Mouse (Mus musculus): ENCODE results near the gene Maml3. TPM values are rescaled to one million over a fixed set of nuclear protein-coding genes. Genes with fewer than 3 reads are reported as not detected.
A peak's percentile ranks its signal among the peaks of the same experiment; 100 is the strongest.

Maml3 gene
- polyA plus RNA-seq, 1 experiment from 2014 or later = 6.5 TPM

DNA sequence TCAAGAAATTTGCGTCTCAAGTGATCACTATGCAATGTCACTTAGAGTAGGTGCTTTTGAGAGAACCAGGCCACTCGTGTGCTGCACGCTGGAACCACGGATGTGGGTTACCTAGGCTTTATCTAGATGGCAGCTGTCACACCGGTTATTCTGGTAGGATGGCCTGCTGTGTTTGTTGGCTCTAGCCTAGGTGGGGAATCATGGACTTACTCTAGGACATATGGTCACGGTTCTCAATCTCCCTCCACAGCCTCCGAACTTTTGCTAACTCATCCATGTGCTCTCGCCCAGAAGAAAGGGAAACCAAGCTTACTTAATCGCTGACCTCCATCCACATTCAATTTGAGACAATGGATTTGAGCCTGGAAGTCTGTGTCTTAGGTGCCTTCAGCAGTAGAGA lies 280.4 kb downstream of the Maml3 start:
- no peak for ATAC-seq (replicated peaks; ENCODE audit: low FRiP score, low TSS enrichment, low read depth)
- Histone ChIP-seq H3K4me1 (replicated peaks; ENCODE audit: control insufficient read depth, insufficient read depth, low read length) (0 out of 2 replicates have a peak, but pooled peaks cover 4% of the 10 kb centered on the region), H3K9me3 (ENCODE audit: control insufficient read depth, low read length) (no peaks in the 10 kb centered on the region), H3K4me3 (ENCODE audit: low read depth, low read length) (no peak overlapping the region), H3K27ac (ENCODE audit: low read depth) (no peak overlapping the region), H3K36me3 (ENCODE audit: control insufficient read depth, insufficient read depth, low read length) (no peaks in the 10 kb centered on the region), H3K4me2 (ENCODE audit: low read length) (no peak overlapping the region), H3K27me3 (replicated peaks; ENCODE audit: control insufficient read depth, insufficient read depth, low read length) (no peaks in the 10 kb centered on the region), H3K9ac (ENCODE audit: low read length) (no peak overlapping the region)
- no peak for DNase-seq (ENCODE audit: low spot score)
- 91% methylated on average over 9 of the region's 9 CpGs for WGBS

DNA sequence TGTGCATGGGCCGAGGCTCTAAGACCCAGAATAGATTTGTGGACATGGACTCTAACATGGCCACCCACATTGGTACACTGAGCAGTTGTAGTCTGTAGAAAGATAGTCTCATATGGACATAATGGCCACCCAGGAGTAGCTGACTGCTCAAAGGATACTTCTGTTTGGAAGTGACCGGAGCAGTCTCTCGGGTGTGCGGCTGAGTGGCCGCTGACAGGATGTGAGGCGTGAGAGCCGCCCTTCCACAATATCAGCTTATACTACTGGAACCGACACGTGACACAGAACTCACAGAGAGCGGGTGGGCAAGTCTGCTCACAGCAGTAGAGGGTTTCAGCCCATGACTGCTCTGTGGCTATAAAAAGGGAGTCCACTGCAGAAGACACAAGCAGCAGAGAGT lies 283.3 kb downstream of the Maml3 start:
- DNase-seq (ENCODE audit: low spot score) = no peak
- Histone ChIP-seq H3K4me2 (ENCODE audit: low read length) (no peak overlapping the region), H3K27me3 (replicated peaks; ENCODE audit: control insufficient read depth, insufficient read depth, low read length) (no peaks in the 10 kb centered on the region), H3K9me3 (ENCODE audit: control insufficient read depth, low read length) (no peaks in the 10 kb centered on the region), H3K36me3 (ENCODE audit: control insufficient read depth, insufficient read depth, low read length) (no peaks in the 10 kb centered on the region), H3K4me1 (replicated peaks; ENCODE audit: control insufficient read depth, insufficient read depth, low read length) (0 out of 2 replicates have a peak, but pooled peaks cover 6% of the 10 kb centered on the region), H3K9ac (ENCODE audit: low read length) (no peak overlapping the region), H3K4me3 (ENCODE audit: low read depth, low read length) (no peak overlapping the region), H3K27ac (ENCODE audit: low read depth) (no peak overlapping the region)
- 85% methylated on average over 10 of the region's 10 CpGs for WGBS
- ATAC-seq (replicated peaks; ENCODE audit: low FRiP score, low TSS enrichment, low read depth) = no peak

DNA sequence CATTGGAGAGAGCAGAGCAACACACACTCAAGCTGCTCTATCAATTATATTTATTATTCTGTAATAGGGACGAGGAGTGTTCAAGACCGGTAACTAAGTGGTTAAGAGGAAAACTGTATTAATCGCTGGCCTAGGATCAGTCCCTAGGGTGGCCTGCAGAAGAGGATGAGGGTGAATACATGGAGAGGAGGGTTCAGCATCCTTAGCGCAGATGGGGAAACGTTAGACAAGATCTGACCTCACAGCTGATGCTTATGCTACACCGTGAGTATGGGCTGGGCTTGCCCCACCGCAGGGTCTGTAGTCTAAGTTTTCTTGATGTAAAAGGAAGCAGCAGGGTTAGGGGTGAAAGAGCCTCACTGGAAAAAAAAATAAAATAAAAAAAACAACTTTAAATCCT lies 285.8 kb downstream of the Maml3 start:
- Histone ChIP-seq H3K4me1 (replicated peaks; ENCODE audit: control insufficient read depth, insufficient read depth, low read length) (0 out of 2 replicates have a peak, but pooled peaks cover 5% of the 10 kb centered on the region), H3K4me2 (ENCODE audit: low read length) (no peak overlapping the region), H3K27ac (ENCODE audit: low read depth) (no peak overlapping the region), H3K9me3 (ENCODE audit: control insufficient read depth, low read length) (no peaks in the 10 kb centered on the region), H3K9ac (ENCODE audit: low read length) (no peak overlapping the region), H3K27me3 (replicated peaks; ENCODE audit: control insufficient read depth, insufficient read depth, low read length) (no peaks in the 10 kb centered on the region), H3K4me3 (ENCODE audit: low read depth, low read length) (no peak overlapping the region), H3K36me3 (ENCODE audit: control insufficient read depth, insufficient read depth, low read length) (no peaks in the 10 kb centered on the region)
- DNase-seq (ENCODE audit: low spot score) = no peak
- WGBS = 79% methylated on average over 7 of the region's 7 CpGs
- ATAC-seq (replicated peaks; ENCODE audit: low FRiP score, low TSS enrichment, low read depth) = no peak

DNA sequence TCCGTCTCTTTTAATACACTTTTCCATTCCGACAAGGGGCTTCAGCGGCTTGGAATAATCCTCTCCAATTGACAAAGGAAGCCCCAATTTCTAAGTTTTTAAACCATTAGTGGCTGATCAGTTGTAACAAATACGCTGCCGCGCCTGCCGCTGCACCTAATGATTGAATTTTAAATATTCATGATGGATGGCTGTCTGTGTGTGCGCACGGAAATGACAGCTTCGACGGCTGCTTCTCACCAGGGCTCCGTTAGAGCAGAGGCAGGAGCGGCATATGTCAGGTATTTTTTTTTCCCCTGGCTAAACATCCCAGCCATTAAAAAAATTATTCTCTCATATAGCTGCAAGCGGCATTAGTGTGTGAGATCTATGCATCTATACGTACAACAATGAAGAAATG lies 287.0 kb downstream of the Maml3 start:
- Histone ChIP-seq H3K36me3 (ENCODE audit: control insufficient read depth, insufficient read depth, low read length) (no peaks in the 10 kb centered on the region), H3K4me1 (replicated peaks; ENCODE audit: control insufficient read depth, insufficient read depth, low read length) (0 out of 2 replicates have a peak, but pooled peaks cover 5% of the 10 kb centered on the region), H3K4me2 (ENCODE audit: low read length) (no peak overlapping the region), H3K9ac (ENCODE audit: low read length) (no peak overlapping the region), H3K27me3 (replicated peaks; ENCODE audit: control insufficient read depth, insufficient read depth, low read length) (no peaks in the 10 kb centered on the region), H3K9me3 (ENCODE audit: control insufficient read depth, low read length) (no peaks in the 10 kb centered on the region), H3K27ac (ENCODE audit: low read depth) (no peak overlapping the region), H3K4me3 (ENCODE audit: low read depth, low read length) (no peak overlapping the region)
- ATAC-seq (replicated peaks; ENCODE audit: low FRiP score, low TSS enrichment, low read depth) (no peak), DNase-seq (ENCODE audit: low spot score) (no peak)
- 91% methylated on average over 15 of the region's 15 CpGs for WGBS

DNA sequence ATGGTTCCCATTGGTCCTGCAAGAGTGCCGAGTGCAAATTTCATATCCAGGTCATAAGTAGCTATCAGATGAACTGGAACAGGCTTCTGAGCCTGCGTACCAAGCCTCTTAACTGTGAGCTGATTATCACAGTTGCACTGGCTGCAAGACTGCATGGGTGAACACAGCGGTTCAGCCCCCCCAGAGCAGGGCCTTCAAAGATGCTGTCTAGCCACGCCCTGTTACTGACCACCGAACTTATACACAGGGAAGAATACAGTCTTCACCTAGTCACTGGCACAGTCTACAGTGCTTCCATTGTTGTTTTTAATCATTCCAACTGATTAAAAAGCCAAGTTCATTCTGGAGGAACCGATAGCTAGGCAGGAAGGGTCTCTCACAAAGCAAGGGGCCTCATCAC lies 287.5 kb downstream of the Maml3 start:
- Histone ChIP-seq H3K4me1 (replicated peaks; ENCODE audit: control insufficient read depth, insufficient read depth, low read length) (0 out of 2 replicates have a peak, but pooled peaks cover 5% of the 10 kb centered on the region), H3K4me2 (ENCODE audit: low read length) (no peak overlapping the region), H3K4me3 (ENCODE audit: low read depth, low read length) (no peak overlapping the region), H3K36me3 (ENCODE audit: control insufficient read depth, insufficient read depth, low read length) (no peaks in the 10 kb centered on the region), H3K9ac (ENCODE audit: low read length) (no peak overlapping the region), H3K27me3 (replicated peaks; ENCODE audit: control insufficient read depth, insufficient read depth, low read length) (no peaks in the 10 kb centered on the region), H3K27ac (ENCODE audit: low read depth) (no peak overlapping the region), H3K9me3 (ENCODE audit: control insufficient read depth, low read length) (no peaks in the 10 kb centered on the region)
- DNase-seq (ENCODE audit: low spot score) (no peak), ATAC-seq (replicated peaks; ENCODE audit: low FRiP score, low TSS enrichment, low read depth) (no peak)
- 88% methylated on average over 6 of the region's 6 CpGs for WGBS

DNA sequence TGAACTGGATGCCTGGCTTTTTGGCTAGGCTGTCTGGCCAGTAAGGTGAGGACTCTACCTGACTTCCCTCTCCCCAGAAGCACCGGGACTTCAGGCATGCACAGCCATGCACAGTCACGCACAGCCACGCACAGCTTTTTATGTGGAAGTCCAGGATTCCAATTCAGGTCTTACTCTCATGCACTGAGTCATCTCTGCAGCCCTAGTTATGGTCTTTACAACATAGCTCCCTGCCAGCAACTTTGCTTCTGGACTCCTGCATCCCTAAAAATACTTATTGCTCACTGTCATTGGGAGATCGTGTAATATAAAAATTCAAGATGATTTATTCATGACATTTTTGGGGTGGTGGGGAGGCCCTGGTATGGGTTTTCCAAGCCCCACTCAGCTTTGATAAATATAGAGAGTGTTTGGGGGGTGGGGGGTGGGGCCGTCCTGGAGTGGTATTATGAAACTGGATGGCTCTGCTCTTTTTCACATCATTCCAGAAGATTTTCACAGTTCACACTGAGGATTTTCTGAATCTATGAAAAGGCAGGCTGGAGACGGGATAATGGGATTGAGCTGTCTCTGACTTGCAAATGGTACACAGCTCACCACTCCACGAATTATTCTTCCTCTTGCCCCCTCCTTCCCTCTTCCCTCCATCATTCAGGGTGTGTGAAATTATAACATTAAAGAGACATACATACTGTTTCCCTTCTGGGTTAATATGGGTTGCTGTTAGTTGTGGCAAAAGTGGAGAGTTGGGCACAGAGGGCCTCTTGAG lies 288.2 kb downstream of the Maml3 start:
- no peak overlapping the region for H3K9ac ChIP-seq (ENCODE audit: low read length)
- DNase-seq (ENCODE audit: low spot score) (no peak), ATAC-seq (replicated peaks; ENCODE audit: low FRiP score, low TSS enrichment, low read depth) (no peak)
- no peaks in the 10 kb centered on the region for H3K27me3 ChIP-seq (replicated peaks; ENCODE audit: control insufficient read depth, insufficient read depth, low read length)
- H3K36me3 ChIP-seq (ENCODE audit: control insufficient read depth, insufficient read depth, low read length) = no peaks in the 10 kb centered on the region
- H3K4me1 ChIP-seq (replicated peaks; ENCODE audit: control insufficient read depth, insufficient read depth, low read length) = 0 out of 2 replicates have a peak, but pooled peaks cover 5% of the 10 kb centered on the region
- H3K4me2 ChIP-seq (ENCODE audit: low read length) = no peak overlapping the region
- WGBS = 74% methylated on average over 7 of the region's 7 CpGs
- H3K4me3 ChIP-seq (ENCODE audit: low read depth, low read length) = no peak overlapping the region
- no peak overlapping the region for H3K27ac ChIP-seq (ENCODE audit: low read depth)
- no peaks in the 10 kb centered on the region for H3K9me3 ChIP-seq (ENCODE audit: control insufficient read depth, low read length)

DNA sequence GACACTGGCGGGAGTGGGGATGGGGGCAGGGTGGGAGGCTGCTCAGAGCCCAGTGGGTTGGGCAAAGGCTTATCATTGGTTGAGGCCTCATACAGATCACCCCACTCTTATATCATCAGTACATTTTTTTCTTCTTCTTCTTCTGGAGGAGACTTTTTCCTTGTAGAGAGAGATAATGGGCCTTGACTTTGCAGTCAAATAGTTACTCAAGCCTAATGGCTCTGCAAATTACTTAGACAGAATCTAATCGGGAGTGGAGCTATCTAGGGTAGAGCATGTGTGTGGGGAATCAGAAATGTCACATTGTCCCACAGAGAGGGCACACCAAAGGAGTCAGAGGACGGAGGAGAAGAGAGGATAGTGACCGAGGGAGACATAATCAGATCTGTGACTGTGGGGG lies 290.8 kb downstream of the Maml3 start:
- Histone ChIP-seq H3K4me1 (replicated peaks; ENCODE audit: control insufficient read depth, insufficient read depth, low read length) (0 out of 2 replicates have a peak, but pooled peaks cover 5% of the 10 kb centered on the region), H3K4me2 (ENCODE audit: low read length) (no peak overlapping the region), H3K27ac (ENCODE audit: low read depth) (no peak overlapping the region), H3K4me3 (ENCODE audit: low read depth, low read length) (no peak overlapping the region), H3K9me3 (ENCODE audit: control insufficient read depth, low read length) (no peaks in the 10 kb centered on the region), H3K36me3 (ENCODE audit: control insufficient read depth, insufficient read depth, low read length) (no peaks in the 10 kb centered on the region), H3K9ac (ENCODE audit: low read length) (no peak overlapping the region), H3K27me3 (replicated peaks; ENCODE audit: control insufficient read depth, insufficient read depth, low read length) (no peaks in the 10 kb centered on the region)
- WGBS = 84% methylated on average over 4 of the region's 4 CpGs
- DNase-seq (ENCODE audit: low spot score) (no peak), ATAC-seq (replicated peaks; ENCODE audit: low FRiP score, low TSS enrichment, low read depth) (no peak)

DNA sequence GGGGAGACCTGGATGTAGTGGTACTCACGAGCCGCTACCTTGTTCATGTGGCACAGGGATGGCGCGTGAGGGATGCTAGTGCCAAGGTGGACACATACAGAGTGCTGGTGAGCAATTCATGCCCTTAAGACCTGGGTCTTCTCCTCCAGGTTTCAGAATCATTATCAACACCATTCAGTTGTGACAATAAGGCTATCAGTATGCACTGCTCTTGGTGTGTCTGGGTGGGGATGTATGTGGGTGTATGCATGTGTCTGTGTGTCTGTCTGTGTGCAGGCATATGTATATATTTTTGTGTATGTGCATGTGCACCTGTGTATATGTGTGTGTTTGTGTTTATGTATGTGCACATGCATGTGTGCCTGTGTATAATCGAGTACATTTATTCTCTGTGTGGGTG lies 291.7 kb downstream of the Maml3 start:
- 0 out of 2 replicates have a peak, but pooled peaks cover 5% of the 10 kb centered on the region for H3K4me1 ChIP-seq (replicated peaks; ENCODE audit: control insufficient read depth, insufficient read depth, low read length)

DNA sequence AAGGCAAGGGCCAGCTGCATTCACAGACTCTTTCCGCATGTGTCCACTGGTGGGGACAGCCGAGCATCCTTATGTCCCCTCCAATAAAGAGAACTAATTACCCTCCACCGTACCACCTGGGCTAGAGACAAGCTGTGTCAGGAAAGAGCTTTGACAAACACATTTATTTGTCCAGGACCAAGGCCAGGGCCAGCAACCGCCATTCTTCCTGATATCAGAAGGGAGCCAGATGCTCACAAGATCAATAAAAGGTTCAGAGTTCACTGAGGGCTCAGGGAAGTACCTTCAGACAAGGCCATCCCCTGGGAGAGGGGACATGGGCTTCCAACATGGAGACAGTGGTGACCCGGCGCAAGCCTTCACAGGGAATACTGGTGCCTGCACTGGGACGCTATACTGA lies 294.1 kb downstream of the Maml3 start:
- Histone ChIP-seq H3K36me3 (ENCODE audit: control insufficient read depth, insufficient read depth, low read length) (no peaks in the 10 kb centered on the region), H3K27ac (ENCODE audit: low read depth) (no peak overlapping the region), H3K4me1 (replicated peaks; ENCODE audit: control insufficient read depth, insufficient read depth, low read length) (no peaks in the 10 kb centered on the region), H3K4me3 (ENCODE audit: low read depth, low read length) (no peak overlapping the region), H3K27me3 (replicated peaks; ENCODE audit: control insufficient read depth, insufficient read depth, low read length) (no peaks in the 10 kb centered on the region), H3K9me3 (ENCODE audit: control insufficient read depth, low read length) (no peaks in the 10 kb centered on the region), H3K4me2 (ENCODE audit: low read length) (no peak overlapping the region), H3K9ac (ENCODE audit: low read length) (no peak overlapping the region)
- 64% methylated on average over 7 of the region's 7 CpGs for WGBS
- peak; percentile 61 for DNase-seq (ENCODE audit: low spot score)
- no peak; the same call in 1 of the 2 replicates for ATAC-seq (replicated peaks; ENCODE audit: low FRiP score, low TSS enrichment, low read depth)

More for the DNA sequence above, 291.7 kb downstream of the Maml3 start:
- no peaks in the 10 kb centered on the region for H3K27me3 ChIP-seq (replicated peaks; ENCODE audit: control insufficient read depth, insufficient read depth, low read length)
- no peaks in the 10 kb centered on the region for H3K9me3 ChIP-seq (ENCODE audit: control insufficient read depth, low read length)
- H3K9ac ChIP-seq (ENCODE audit: low read length) = no peak overlapping the region
- DNase-seq (ENCODE audit: low spot score) (no peak), ATAC-seq (replicated peaks; ENCODE audit: low FRiP score, low TSS enrichment, low read depth) (no peak)
- H3K4me3 ChIP-seq (ENCODE audit: low read depth, low read length) = no peak overlapping the region
- no peak overlapping the region for H3K27ac ChIP-seq (ENCODE audit: low read depth)
- no peak overlapping the region for H3K4me2 ChIP-seq (ENCODE audit: low read length)
- WGBS = 95% methylated on average over 5 of the region's 5 CpGs
- H3K36me3 ChIP-seq (ENCODE audit: control insufficient read depth, insufficient read depth, low read length) = no peaks in the 10 kb centered on the region

Data from intestine, embryonic 14.5 days (tissue).